Mouse (Mus musculus) adrenal gland, postnatal 25 days (tissue): ENCODE data around the gene Cldn1. TPM values are rescaled to one million over a fixed set of nuclear protein-coding genes. Genes with fewer than 3 reads are reported as not detected.

Experiments
- DNase-seq: peaks from one replicate; pipeline ENCODE4 v3.0.0; 2021; ENCODE audit warnings: mixed read lengths
- long read RNA-seq: library from polyadenylated mRNA; stranded (forward); transcript quantifications from one replicate; pipeline ENCODE4 v2.0.0, GENCODE M21; 2021
- total RNA-seq: library from RNA; stranded (reverse); gene quantifications from 2 replicates; pipeline ENCODE4 v1.2.3, GENCODE M21; 2021

Gene Cldn1
- 5.2 and 8.0 TPM in 2 replicates for total RNA-seq
- long read RNA-seq, full-length matches to known transcripts: 23 of 24 reads
- long read RNA-seq, partial matches to known transcripts: 1 of 24 reads
- long read RNA-seq, other reads (novel, unspliced or antisense): 0 of 24 reads

GRCm38 (mm10) chr16:26371325-26372053 is at the start of gene Cldn1:
TSS of gene Cldn1 (minus strand) at chr16:26371841.
- peak; percentile 94 for DNase-seq

GRCm38 (mm10) chr16:26418616-26419015 is 47.0 kb upstream of the Cldn1 start:
- DNase-seq: no peak

GRCm38 (mm10) chr16:26404070-26404469 is 32.4 kb upstream of the Cldn1 start:
- no peak for DNase-seq

- no peak for DNase-seq
These were observed 29.3 kb upstream of the Cldn1 start for GRCm38 (mm10) chr16:26400971-26401370.

GRCm38 (mm10) chr16:26400549-26400948 is 28.9 kb upstream of the Cldn1 start:
- DNase-seq: no peak

GRCm38 (mm10) chr16:26390936-26391335 is 19.3 kb upstream of the Cldn1 start:
- DNase-seq: no peak

GRCm38 (mm10) chr16:26386159-26386558 is 14.5 kb upstream of the Cldn1 start:
- DNase-seq: no peak

GRCm38 (mm10) chr16:26384112-26384649 is 12.5 kb upstream of the Cldn1 start:
- DNase-seq: no peak

- DNase-seq: no peak
These were observed 5.5 kb upstream of the Cldn1 start for GRCm38 (mm10) chr16:26377170-26377569.

- no peak for DNase-seq
These were observed 1.5 kb downstream of the Cldn1 start for GRCm38 (mm10) chr16:26370127-26370526.

GRCm38 (mm10) chr16:26369044-26369730 is 2.5 kb downstream of the Cldn1 start:
- no peak for DNase-seq

- DNase-seq: no peak
These were observed 3.5 kb downstream of the Cldn1 start for GRCm38 (mm10) chr16:26368121-26368520.

- DNase-seq: no peak
These were observed 10.9 kb downstream of the Cldn1 start for GRCm38 (mm10) chr16:26360694-26361093.

GRCm38 (mm10) chr16:26359619-26360018 is 12.0 kb downstream of the Cldn1 start:
- DNase-seq: peak; percentile 8

- DNase-seq: no peak
These were observed 12.7 kb downstream of the Cldn1 start for GRCm38 (mm10) chr16:26358898-26359297.

- no peak for DNase-seq
These were observed 13.5 kb downstream of the Cldn1 start for GRCm38 (mm10) chr16:26357863-26358780.

- DNase-seq: no peak
These were observed 16.1 kb downstream of the Cldn1 start for GRCm38 (mm10) chr16:26355513-26355912.

GRCm38 (mm10) chr16:26350786-26351185 is 20.9 kb downstream of the Cldn1 start:
- DNase-seq: no peak

GRCm38 (mm10) chr16:26348809-26349208 is 22.8 kb downstream of the Cldn1 start:
- DNase-seq: no peak

- no peak for DNase-seq
These were observed 55.4 kb downstream of the Cldn1 start for GRCm38 (mm10) chr16:26316281-26316680.

GRCm38 (mm10) chr16:26314815-26315214 is 56.8 kb downstream of the Cldn1 start:
- no peak for DNase-seq

GRCm38 (mm10) chr16:26309402-26309801 is 62.2 kb downstream of the Cldn1 start:
- no peak for DNase-seq
